Mouse (Mus musculus) limb, embryonic 13.5 days (tissue): ENCODE data around the gene Fbxo11. TPM values are rescaled to one million over a fixed set of nuclear protein-coding genes. Genes with fewer than 3 reads are reported as not detected.
"Not testable (repeated sequence)": the region's sequence is repeated elsewhere in the genome, so short reads cannot be mapped to it uniquely, and the experiment has no call there.

Source experiments
- ATAC-seq: fragments of 200-750 bp; cut with Nextera tagmentation; 2 replicates; pipeline ENCODE4 v1.8.0; 2017; ENCODE audit warnings: low read depth, moderate number of reproducible peaks, moderate TSS enrichment; ENCODE audit not compliant: low FRiP score
- H3K27ac ChIP-seq: fragments of 300-500 bp; sonication (generic); 2 replicates; pipeline ENCODE4 v1.5.1; 2015; ENCODE audit warnings: inconsistent platforms, mild to moderate bottlenecking, moderate library complexity
- H3K27me3 ChIP-seq: fragments of 300-500 bp; sonication (generic); 2 replicates; pipeline ENCODE4 v1.6.1; 2015; ENCODE audit warnings: mild to moderate bottlenecking, inconsistent platforms
- H3K36me3 ChIP-seq: fragments of 300-500 bp; sonication (generic); 2 replicates; pipeline ENCODE4 v1.6.1; 2015; ENCODE audit warnings: inconsistent platforms, mild to moderate bottlenecking, moderate library complexity
- H3K4me1 ChIP-seq: fragments of 300-500 bp; sonication (generic); 2 replicates; pipeline ENCODE4 v1.6.1; 2015; ENCODE audit warnings: inconsistent platforms
- H3K4me2 ChIP-seq: fragments of 300-500 bp; sonication (generic); replicated peaks from 2 replicates; pipeline ENCODE4 v1.6.1; 2015; ENCODE audit warnings: inconsistent platforms, mild to moderate bottlenecking, moderate library complexity
- H3K4me3 ChIP-seq: fragments of 300-500 bp; sonication (generic); 2 replicates; pipeline ENCODE4 v1.5.1; 2015; ENCODE audit warnings: moderate library complexity, mild to moderate bottlenecking, inconsistent platforms
- H3K9ac ChIP-seq: fragments of 300-500 bp; sonication (generic); 2 replicates; pipeline ENCODE4 v1.6.1; 2015; ENCODE audit warnings: mild to moderate bottlenecking, inconsistent platforms
- H3K9me3 ChIP-seq: fragments of 300-500 bp; sonication (generic); 2 replicates; pipeline ENCODE4 v1.6.1; 2016; ENCODE audit warnings: inconsistent platforms
- WGBS: fragments of 180-500 bp; shearing (Covaris S2); methylation state at CpG from one replicate; pipeline ENCODE4 v1.1.7; 2015; 5-methylcytosine and 5-hydroxymethylcytosine counted together
- polyA plus RNA-seq: library from polyadenylated mRNA; unstranded; fragments of >200 nt; fragmentation: Nextera tagmentation; extraction: Ambion mirVana; gene quantifications from 2 replicates; pipeline ENCODE4 v1.2.1, GENCODE M21; 2015

Gene Fbxo11
- polyA plus RNA-seq, 1 experiment from 2014 or later = 21.1 TPM

DNA sequence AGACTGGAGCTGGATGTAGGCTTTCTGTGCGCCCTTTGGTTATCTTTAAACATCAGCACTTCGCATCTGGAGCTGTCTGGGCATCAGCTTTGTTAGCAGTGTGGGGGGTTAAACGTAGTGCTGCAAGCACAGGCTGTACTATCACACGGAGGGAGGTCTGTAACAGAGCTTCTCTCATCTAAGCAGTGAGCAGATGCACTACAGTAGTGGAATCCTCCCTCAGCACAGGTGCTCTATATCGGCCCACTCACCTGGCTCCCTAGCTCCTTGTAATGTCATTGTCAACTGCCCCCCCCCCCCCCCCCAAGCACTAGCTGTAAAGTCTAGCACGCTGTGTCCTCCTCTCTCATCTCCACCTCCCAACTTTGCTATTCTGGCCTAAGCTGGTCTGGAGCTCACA lies 77.6 kb downstream of the Fbxo11 start:
- peaks cover 93% of the 10 kb centered on the region for H3K36me3 ChIP-seq
- no peak overlapping the region for H3K4me2 ChIP-seq
- 80% methylated on average over 6 of the region's 6 CpGs for WGBS
- H3K27me3 ChIP-seq = no peaks in the 10 kb centered on the region
- H3K4me3 ChIP-seq = no peak overlapping the region
- H3K4me1 ChIP-seq = 0 out of 2 replicates have a peak, but pooled peaks cover 3% of the 10 kb centered on the region
- H3K9me3 ChIP-seq = no peaks in the 10 kb centered on the region
- H3K27ac ChIP-seq = no peak overlapping the region; the same call in 1 of the 2 replicates
- no peak for ATAC-seq
- no peak overlapping the region for H3K9ac ChIP-seq

DNA sequence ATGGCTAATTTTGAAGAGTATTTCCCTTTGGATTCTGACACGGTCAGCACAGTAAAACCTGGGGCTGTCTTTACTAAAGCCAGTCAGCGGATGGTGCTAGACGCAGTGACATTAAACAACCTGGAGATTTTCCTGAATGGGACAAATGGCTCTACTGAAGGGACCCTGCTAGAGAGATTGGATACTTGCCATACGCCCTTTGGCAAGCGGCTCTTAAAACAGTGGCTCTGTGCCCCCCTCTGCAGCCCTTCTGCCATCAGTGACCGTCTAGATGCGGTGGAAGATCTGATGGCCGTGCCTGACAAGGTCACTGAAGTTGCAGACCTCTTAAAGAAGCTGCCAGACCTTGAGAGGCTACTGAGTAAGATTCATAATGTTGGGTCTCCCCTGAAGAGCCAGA lies 79.2 kb downstream of the Fbxo11 start:
- peaks cover 93% of the 10 kb centered on the region for H3K36me3 ChIP-seq
- ATAC-seq = no peak
- H3K9me3 ChIP-seq = no peaks in the 10 kb centered on the region
- H3K27ac ChIP-seq = no peak overlapping the region
- H3K4me1 ChIP-seq = 0 out of 2 replicates have a peak, but pooled peaks cover 3% of the 10 kb centered on the region
- no peak overlapping the region for H3K9ac ChIP-seq
- no peak overlapping the region for H3K4me3 ChIP-seq
- H3K4me2 ChIP-seq = no peak overlapping the region
- H3K27me3 ChIP-seq = no peaks in the 10 kb centered on the region
- 88% methylated on average over 8 of the region's 8 CpGs for WGBS

DNA sequence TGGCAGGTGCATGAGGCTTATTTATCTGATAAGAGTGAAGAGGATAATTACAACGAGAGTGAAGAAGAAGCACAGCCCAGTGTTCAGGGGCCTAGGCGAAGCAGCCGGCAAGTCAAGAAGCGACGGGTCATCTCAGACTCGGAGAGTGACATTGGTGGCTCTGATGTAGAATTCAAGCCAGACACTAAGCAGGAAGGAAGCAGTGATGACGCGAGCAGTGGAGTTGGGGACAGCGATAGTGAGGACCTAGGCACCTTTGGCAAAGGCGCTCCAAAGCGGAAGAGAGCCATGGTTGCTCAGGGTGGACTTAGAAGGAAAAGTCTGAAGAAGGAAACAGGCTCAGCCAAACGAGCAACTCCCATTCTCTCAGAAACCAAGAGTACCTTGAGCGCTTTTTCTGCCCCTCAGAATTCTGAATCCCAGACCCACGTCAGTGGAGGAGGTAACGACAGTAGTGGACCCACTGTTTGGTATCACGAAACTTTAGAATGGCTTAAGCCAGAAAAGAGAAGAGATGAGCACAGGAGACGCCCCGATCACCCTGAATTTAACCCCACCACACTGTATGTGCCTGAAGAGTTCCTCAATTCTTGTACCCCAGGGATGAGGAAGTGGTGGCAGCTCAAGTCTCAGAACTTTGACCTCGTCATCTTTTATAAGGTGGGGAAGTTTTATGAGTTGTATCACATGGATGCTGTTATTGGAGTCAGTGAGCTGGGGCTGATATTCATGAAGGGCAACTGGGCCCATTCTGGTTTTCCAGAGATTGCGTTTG lies 80.5 kb downstream of the Fbxo11 start:
- 91% methylated on average over 20 of the region's 20 CpGs for WGBS
- H3K4me1 ChIP-seq = 0 out of 2 replicates have a peak, but pooled peaks cover 3% of the 10 kb centered on the region
- H3K27ac ChIP-seq = no peak overlapping the region
- ATAC-seq = no peak
- H3K36me3 ChIP-seq = peaks cover 86% of the 10 kb centered on the region
- H3K27me3 ChIP-seq = no peaks in the 10 kb centered on the region
- no peak overlapping the region for H3K4me2 ChIP-seq
- H3K4me3 ChIP-seq = no peak overlapping the region
- no peak overlapping the region for H3K9ac ChIP-seq
- no peaks in the 10 kb centered on the region for H3K9me3 ChIP-seq

DNA sequence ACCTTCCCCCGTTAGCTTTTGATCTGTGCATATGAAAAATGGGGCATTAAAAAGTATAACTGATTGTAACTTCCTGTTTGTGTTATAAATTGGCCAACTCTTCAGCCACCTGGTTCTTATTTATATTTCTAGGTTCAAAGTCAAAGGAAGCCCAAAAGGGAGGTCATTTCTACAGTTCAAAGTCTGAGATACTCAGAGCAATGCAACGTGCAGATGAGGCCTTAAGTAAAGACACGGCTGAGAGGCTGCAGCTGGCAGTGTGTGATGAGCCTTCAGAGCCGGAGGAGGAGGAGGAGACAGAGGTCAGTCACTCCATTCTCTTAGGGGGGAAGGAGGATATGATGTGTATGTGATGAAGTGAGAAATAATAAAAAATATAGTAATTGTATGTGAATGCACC lies 81.8 kb downstream of the Fbxo11 start:
- H3K4me3 ChIP-seq = no peak overlapping the region
- peaks cover 79% of the 10 kb centered on the region for H3K36me3 ChIP-seq
- H3K4me1 ChIP-seq = 0 out of 2 replicates have a peak, but pooled peaks cover 3% of the 10 kb centered on the region
- 60% methylated on average over 4 of the region's 4 CpGs for WGBS
- H3K27ac ChIP-seq = no peak overlapping the region
- H3K4me2 ChIP-seq = no peak overlapping the region
- no peak overlapping the region for H3K9ac ChIP-seq
- H3K9me3 ChIP-seq = no peaks in the 10 kb centered on the region
- no peaks in the 10 kb centered on the region for H3K27me3 ChIP-seq
- no peak for ATAC-seq

DNA sequence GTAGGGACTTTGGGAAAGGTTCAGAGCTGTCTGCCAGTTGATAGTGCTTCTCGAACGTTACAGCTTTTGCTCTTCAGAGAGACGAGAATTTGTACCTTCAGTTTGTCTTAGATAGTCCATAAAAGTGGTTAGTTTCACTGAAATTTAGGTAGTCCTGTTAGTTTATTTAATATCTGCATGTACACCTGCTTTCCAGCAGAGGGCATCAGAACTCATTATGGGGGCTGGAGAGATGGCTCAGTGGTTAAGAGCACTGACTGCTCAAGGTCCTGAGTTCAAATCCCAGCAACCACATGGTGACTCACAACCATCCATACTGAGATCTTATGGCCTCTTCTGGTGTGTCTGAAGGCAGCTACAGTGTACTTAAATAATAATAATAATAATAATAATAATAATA lies 83.0 kb downstream of the Fbxo11 start:
- H3K4me2 ChIP-seq = no peak overlapping the region
- H3K4me1 ChIP-seq = 0 out of 2 replicates have a peak, but pooled peaks cover 5% of the 10 kb centered on the region
- H3K36me3 ChIP-seq = peaks cover 76% of the 10 kb centered on the region
- H3K27ac ChIP-seq = no peak overlapping the region
- no peak overlapping the region for H3K4me3 ChIP-seq
- H3K27me3 ChIP-seq = no peaks in the 10 kb centered on the region
- no peak for ATAC-seq
- no peaks in the 10 kb centered on the region for H3K9me3 ChIP-seq
- H3K9ac ChIP-seq = no peak overlapping the region
- WGBS = 90% methylated on average over 3 of the region's 3 CpGs

DNA sequence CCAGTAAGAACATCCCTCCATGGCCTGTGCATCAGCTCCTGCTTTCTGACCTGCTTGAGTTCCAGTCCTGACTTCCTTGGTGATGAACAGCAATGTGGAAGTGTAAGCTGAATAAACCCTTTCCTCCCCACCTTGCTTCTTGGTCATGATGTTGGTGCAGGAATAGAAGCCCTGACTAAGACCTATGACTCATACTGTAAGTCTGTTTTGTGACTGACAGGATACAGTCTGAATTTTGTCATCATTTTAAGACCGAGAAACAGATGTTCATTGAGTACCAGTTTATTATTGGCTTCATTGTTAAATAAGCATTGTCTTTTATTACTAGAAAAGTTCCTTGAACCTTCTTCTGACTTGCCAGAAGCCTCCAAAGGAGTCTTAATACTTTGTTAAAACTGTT lies 85.4 kb downstream of the Fbxo11 start:
- H3K9me3 ChIP-seq, ATAC-seq, H3K4me3 ChIP-seq, H3K27ac ChIP-seq, H3K9ac ChIP-seq, H3K4me2 ChIP-seq, H3K27me3 ChIP-seq: not testable (repeated sequence)
- WGBS = 82% methylated on average over 1 of the region's 1 CpGs
- H3K4me1 ChIP-seq = peaks cover 17% of the 10 kb centered on the region
- H3K36me3 ChIP-seq = peaks cover 54% of the 10 kb centered on the region

DNA sequence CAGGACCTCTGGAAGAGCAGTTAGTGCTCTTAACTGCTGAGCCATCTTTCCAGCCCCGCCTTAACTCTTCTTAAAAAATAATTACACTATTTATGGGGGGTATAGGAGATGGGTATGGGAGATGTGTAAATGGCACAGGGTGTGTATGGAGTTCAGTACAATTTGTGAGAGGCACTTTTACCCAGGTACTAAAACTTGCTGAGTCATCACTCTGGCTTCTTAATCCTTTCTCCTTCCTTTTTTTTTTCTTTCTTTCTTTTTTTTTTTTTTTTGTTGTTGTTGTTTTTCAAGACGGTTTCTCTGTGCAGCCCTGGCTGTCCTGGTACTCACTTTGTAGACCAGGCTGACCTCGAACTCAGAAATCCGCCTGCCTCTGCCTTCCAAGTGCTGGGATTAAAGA lies 88.2 kb downstream of the Fbxo11 start:
- ATAC-seq, H3K9ac ChIP-seq, H3K27ac ChIP-seq, H3K4me3 ChIP-seq, H3K27me3 ChIP-seq, H3K9me3 ChIP-seq: not testable (repeated sequence)
- H3K4me2 ChIP-seq = 0 out of 2 replicates have a peak overlapping the region, but pooled peaks have one; percentile 75
- 91% methylated on average over 4 of the region's 4 CpGs for WGBS
- H3K36me3 ChIP-seq = peaks cover 29% of the 10 kb centered on the region
- peaks cover 24% of the 10 kb centered on the region for H3K4me1 ChIP-seq

DNA sequence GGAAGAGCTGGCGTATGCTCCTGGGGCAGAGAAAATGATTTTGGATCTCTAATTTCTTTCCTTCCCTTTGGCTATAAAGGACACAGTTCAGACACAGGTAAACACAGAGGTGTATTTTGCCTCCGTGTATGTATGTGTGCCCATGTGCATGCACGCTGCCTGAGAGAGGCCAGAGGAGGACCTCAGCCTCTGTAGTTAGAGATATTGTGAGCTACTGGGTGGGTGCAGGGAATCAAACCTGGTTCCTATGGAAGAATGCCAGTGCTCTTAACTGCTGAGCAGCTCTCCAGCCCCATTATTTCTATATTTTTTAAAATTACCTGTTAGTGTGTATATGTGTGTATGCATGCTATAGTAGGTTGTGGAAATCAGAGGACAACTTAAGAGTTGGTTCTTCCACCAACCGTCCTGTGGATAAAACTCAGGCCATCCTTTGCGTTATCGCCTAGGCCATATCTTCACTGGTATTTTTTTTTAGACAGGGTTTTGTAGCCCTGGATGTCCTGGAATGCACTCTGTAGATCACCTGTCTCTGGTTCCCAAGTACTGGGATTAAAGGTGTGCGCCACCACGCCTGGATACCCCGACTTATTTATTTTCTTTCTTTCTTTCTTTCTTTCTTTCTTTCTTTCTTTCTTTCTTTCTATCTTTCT lies 88.8 kb downstream of the Fbxo11 start:
- H3K4me1 ChIP-seq = peaks cover 24% of the 10 kb centered on the region
- H3K27me3 ChIP-seq = no peaks in the 10 kb centered on the region
- ATAC-seq = no peak
- H3K4me2 ChIP-seq = peak overlapping the region; percentile 75
- WGBS = 76% methylated on average over 9 of the region's 9 CpGs
- H3K4me3 ChIP-seq = peak overlapping the region; percentile 99
- no peaks in the 10 kb centered on the region for H3K9me3 ChIP-seq
- H3K36me3 ChIP-seq = peaks cover 22% of the 10 kb centered on the region
- no peak overlapping the region for H3K27ac ChIP-seq
- peak overlapping the region; percentile 96 for H3K9ac ChIP-seq

DNA sequence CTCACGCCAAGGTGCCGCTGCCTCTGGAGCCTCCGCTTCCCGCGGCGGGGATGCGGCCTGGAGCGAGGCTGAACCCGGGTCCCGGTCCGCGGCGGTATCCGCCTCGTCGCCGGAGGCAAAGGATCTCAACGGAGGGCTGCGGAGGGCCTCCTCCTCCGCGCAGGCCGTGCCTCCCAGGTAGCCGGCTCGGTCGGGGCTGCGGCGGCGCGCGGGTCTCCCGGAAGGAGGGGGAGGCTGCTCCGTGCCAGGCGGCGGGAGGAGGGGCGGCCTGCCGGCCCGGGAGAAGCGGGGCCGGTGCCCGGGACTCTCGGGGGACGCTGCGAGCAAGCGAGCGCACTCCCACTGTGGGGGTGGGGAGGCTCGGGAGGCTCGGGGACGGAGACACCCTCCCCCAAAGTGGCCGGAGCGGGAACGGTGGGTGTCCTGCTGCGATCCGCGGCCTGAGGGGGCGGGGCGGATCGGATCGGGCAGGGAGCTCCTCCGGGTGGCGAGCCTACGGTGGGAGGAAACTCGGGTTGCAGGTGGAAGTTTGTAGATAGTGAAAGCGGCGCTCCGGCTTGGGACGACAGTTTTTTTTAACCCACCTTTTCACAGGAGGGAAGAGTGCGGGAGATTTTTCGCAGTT lies 89.8 kb downstream of the Fbxo11 start:
- Histone ChIP-seq H3K4me2 (peak overlapping the region; percentile 75), H3K4me1 (peaks cover 24% of the 10 kb centered on the region), H3K36me3 (peaks cover 16% of the 10 kb centered on the region; the same call in 1 of the 2 replicates), H3K27me3 (no peaks in the 10 kb centered on the region), H3K4me3 (peak overlapping the region; percentile 99), H3K27ac (peak overlapping the region; percentile 89), H3K9me3 (no peaks in the 10 kb centered on the region), H3K9ac (peak overlapping the region; percentile 96)
- under 1% methylated on average over 66 of the region's 68 CpGs for WGBS
- ATAC-seq = peak; percentile 60

DNA sequence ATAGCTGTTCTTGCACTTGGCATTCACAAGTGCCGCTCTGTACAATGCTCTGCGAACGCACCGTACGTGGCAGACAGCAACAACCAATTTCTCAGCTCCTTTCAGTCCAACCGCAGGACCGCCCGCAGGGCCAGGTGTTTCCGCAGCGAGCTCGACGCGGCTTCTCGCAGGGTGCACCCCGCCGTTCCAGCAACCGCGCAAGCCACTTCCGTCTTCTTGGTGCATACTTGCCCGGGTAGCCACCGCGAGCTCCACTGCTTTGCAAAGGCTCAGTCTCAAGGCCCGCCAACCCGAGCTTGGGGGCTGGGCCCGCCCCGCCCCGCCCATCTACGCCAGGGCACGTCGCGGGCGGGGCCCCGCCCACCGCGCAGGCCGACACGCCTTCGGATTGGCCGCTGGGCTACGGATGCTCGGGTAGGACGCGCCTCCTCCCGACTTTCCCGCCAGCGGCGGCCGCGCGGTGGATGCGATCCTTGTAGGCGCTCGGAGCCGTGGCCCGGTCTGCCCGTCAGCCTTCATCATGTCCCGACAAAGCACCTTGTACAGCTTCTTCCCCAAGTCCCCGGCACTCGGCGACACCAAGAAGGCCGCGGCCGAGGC lies 90.4 kb downstream of the Fbxo11 start, which contains the start of gene Msh6:
TSS of gene Msh6 (plus strand) at position 434 of the 600 bp plus-strand sequence.
- H3K27ac ChIP-seq = peak within 1 kb of the TSS; percentile 89
- peak within 1 kb of the TSS; percentile 99 for H3K4me3 ChIP-seq
- no peaks in the 10 kb centered on the region for H3K27me3 ChIP-seq
- peaks cover 24% of the 10 kb centered on the region for H3K4me1 ChIP-seq
- no peaks in the 10 kb centered on the region for H3K9me3 ChIP-seq
- WGBS = under 1% methylated on average over 62 of the region's 63 CpGs
- H3K4me2 ChIP-seq = peak within 1 kb of the TSS; percentile 75
- ATAC-seq = peak; percentile 97
- peak within 1 kb of the TSS; percentile 96 for H3K9ac ChIP-seq
- peaks cover 16% of the 10 kb centered on the region; the same call in 1 of the 2 replicates for H3K36me3 ChIP-seq

DNA sequence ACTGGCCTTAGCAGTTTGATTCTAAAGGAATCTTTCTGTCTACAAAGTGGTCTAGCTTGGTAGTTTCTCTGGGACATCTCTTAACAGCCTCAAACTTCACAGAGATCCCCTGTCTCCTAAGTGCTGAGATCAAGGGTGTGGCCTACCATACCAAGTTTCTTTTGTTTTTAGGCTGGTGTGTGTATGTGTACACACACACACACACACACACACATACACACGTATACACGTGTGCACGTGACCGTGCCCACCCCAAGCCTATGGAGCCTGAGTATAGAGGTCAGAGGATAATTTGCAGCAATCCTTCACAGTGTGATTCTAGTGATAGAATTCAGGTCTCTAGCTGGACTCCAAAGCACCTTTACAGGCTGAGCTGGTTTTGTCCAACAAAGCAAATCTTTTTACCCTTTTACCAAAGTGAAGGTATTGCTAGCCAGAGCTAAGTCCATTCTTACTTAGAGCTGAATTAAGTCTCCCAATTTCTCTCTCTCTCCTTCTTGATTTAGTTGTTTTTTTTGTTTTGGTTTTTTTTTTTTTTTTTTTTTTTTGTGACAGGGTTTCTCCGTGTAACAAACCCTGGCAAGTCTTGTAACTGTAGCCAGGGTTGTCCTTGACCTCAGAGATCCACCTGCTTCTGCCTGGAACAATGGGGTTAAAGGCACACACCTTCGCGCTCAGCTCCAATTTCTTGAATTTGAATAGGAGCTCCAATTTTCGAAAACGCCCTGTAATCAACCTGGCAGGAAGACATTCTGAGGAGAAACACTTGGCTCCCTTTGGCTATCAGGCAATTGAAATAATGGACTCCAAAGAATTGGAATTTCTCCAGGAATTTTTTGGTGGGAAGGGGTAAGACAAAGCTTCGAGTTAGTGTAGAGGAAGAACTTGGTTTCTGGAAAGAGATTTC lies 91.6 kb downstream of the Fbxo11 start:
- Histone ChIP-seq H3K4me2 (peak overlapping the region; percentile 75), H3K27ac (no peak overlapping the region), H3K4me3 (no peak overlapping the region), H3K9ac (no peak overlapping the region), H3K36me3 (peaks cover 11% of the 10 kb centered on the region; the same call in 1 of the 2 replicates), H3K4me1 (peaks cover 24% of the 10 kb centered on the region), H3K9me3 (no peaks in the 10 kb centered on the region), H3K27me3 (no peaks in the 10 kb centered on the region)
- no peak for ATAC-seq
- 72% methylated on average over 10 of the region's 10 CpGs for WGBS
